Mouse (Mus musculus): ENCODE measurements around the gene Kctd17. TPM values are rescaled to one million over a fixed set of nuclear protein-coding genes. Genes with fewer than 3 reads are reported as not detected.

The Kctd17 gene
- total RNA-seq, 2 experiments from 2014 or later, result 34.6 to 41.4 TPM

DNA sequence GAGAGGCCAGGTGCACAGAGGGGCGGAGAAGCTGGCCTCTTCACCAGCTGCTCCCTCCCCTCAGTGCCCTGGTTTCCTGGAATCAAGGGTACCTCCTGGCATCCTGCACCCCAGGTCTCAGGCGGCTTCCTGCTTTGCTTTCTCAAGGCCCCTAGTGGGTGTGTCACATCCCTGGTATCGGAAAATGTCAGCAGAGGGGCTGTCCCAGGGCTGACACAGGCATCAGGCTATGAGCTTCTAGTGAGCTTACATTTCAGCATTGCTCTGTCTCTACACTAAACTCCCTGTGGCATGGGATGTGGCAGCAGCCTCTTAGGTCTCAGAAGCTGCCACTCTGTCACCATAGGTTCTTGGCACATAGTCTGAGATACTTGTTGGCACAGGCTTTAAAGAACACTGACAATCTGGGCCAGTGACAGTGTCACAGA, 47.3 kb downstream of the Kctd17 start:
- no peak for DNase-seq
- intact Hi-C loops (cut with DNase I; ENCODE audit: low total_unique reads), result no loop called here

DNA sequence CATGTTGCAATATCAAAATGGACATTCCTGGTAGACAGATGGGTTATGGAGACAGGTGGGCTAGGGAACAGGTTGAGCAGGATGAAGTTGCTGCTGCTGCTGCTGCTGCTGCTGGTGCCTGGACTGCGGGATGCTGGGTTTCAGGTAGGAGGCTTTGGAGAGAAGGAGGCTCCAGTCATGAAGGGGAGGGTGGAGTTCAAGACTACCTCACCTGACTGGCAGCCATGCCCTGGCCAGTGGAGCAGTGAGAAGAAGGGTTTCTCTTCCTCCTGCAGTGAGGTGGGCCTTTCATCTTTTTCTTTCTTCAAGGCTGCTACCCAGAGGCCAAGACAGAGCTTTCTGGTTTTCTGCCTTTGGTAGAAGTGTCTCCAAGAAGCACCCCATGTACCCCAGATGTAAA, 48.5 kb downstream of the Kctd17 start:
- DNase-seq, result no peak
- intact Hi-C loops (cut with DNase I; ENCODE audit: low total_unique reads), result no loop called here

DNA sequence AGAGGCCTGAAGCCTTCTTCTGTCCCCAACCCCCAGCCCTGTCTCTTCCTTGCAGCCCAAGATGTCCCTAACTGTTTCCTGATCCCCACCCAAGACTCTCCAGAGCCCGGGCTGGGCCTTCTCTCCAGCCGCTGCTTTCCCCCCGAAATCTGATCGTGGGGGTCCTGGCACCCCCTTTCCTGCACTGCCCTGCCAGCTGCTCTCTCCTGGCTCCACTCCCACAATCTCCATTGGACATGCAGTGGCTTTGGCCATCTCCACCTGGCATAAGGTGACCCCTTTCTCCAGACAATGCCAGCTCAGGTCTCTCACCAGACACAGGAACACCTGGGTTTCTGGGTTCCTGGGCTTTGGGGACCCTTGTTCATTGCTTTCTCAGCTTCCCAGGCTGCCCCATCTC, 49.7 kb downstream of the Kctd17 start:
- DNase-seq, result no peak
- intact Hi-C loops (cut with DNase I; ENCODE audit: low total_unique reads), result no loop called here

DNA sequence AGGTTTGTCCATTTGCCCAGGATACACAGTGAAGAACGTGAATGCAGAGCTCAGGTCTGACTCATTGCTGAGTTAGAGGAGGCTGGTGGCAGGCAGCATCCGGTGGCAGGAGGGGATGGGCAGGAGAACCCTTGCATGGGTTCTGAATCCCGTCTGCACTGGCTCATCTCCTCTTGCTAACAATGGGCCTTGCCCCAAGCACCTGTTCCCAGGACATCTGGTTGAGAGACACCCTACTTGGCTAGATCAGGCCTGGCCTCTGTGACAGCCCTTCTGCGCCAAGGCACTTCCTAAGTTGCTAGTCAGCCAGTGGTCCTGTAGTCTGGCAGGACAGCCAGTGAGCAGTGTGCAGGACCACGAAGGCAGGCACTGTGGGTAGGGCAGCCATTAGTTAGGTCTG, 51.1 kb downstream of the Kctd17 start:
- intact Hi-C loops (cut with DNase I; ENCODE audit: low total_unique reads), result no loop called here
- peak; percentile 44 for DNase-seq

- DNase-seq, result no peak
- intact Hi-C loops (cut with DNase I; ENCODE audit: low total_unique reads), result no loop called here
These were observed 51.7 kb downstream of the Kctd17 start for GRCm38 (mm10) chr15:78480111-78480510.

DNA sequence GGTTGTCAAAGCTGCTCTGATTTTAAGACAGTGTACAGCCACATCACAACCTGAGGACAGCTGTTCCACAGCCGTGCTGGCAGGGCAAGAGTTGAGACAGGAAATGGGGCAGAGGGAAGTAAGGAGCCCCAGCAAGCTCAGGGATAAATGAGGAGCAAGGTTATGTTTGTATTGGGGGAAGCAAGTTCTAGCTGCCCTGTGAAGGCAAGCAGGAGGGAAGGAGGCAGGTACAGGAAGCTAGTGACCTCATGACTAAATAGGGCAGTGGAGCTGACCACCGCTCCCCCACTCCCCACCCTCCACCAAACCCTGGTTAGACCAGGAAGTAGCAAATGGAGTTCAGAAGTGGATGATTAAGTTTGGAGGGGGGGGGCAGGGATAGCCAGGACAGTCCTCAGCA, 52.6 kb downstream of the Kctd17 start:
- intact Hi-C loops (cut with DNase I; ENCODE audit: low total_unique reads), result no loop called here
- no peak for DNase-seq

- peak; percentile 31 for DNase-seq
- intact Hi-C loops (cut with DNase I; ENCODE audit: low total_unique reads), result no loop called here
These were observed 53.2 kb downstream of the Kctd17 start for GRCm38 (mm10) chr15:78481448-78482000.

DNA sequence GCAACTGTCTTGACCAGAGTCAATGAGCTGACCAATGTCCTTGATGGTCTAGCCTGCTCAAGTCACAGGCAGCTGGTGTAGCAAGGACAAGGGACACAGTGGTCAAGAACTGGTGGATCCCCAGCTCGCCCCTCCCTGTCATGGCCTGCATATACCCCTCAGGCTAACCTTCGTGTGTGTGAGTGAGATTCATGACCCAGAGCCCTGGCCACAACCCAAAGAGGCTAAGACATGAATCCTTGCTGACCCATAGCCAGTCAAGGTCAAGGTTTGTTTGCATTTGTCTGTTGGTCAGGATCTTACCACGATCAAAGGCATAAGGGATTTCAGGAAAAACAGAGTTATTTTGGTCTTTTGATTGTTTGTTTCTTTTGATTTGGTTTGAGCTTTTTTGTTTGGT, 54.2 kb downstream of the Kctd17 start:
- intact Hi-C loops (cut with DNase I; ENCODE audit: low total_unique reads), result no loop called here
- no peak for DNase-seq

GRCm38 (mm10) chr15:78483311-78483710, 54.9 kb downstream of the Kctd17 start:
- intact Hi-C loops (cut with DNase I; ENCODE audit: low total_unique reads), result no loop called here
- no peak for DNase-seq

DNA sequence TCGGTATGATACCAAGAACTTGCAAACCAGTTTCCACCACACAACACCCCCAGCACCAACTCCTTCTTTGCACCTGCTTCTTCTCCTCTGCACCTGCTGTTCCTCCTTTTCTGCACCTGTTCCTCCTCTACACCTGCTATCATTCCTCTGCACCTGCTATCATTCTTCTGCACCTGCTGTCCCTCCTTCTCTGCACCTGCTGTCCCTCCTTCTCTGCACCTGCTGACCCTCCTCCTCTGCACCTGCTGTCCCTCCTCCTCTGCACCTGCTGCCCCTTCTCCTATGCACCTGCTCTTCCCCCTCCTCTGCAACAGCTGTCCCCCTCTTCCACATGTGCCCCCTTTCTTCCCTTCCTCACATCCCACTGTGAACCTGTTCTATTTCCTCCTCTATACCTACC, 58.2 kb downstream of the Kctd17 start:
- DNase-seq, result no peak
- intact Hi-C loops (cut with DNase I; ENCODE audit: low total_unique reads), result no loop called here

- intact Hi-C loops (cut with DNase I; ENCODE audit: low total_unique reads), result no loop called here
- no peak for DNase-seq
These were observed 58.7 kb downstream of the Kctd17 start for GRCm38 (mm10) chr15:78487066-78487465.

Other genes starting within 250 kb of the Kctd17 start
- over 10,000 TPM; 19,167 to 21,154 TPM for gene Pvalb, start 222.2 kb upstream of the Kctd17 start, total RNA-seq (2021)
- gene Ncf4, start 183.8 kb upstream of the Kctd17 start, total RNA-seq (2021), result 1 to 10 TPM in 1 of 2 experiments, under 1 TPM in 1; 1.00 to 3.0 TPM
- 1 to 10 TPM in 1 of 2 experiments, under 1 TPM in 1; 0.93 to 1.9 TPM for gene Csf2rb2, start 122.8 kb upstream of the Kctd17 start, total RNA-seq (2021)
- gene Csf2rb, start 102.8 kb upstream of the Kctd17 start, total RNA-seq (2021), result 1 to 10 TPM; 1.1 to 2.1 TPM
- gene Tex33, start 32.7 kb upstream of the Kctd17 start, total RNA-seq (2021), result not detected
- 10 to 100 TPM; 19.6 to 21.2 TPM for gene Tst, start 22.7 kb upstream of the Kctd17 start, total RNA-seq (2021)
- gene Mpst, start 22.1 kb upstream of the Kctd17 start, total RNA-seq (2021), result 10 to 100 TPM; 49.4 to 49.8 TPM
- not detected for gene Tmprss6, start 40.1 kb downstream of the Kctd17 start, total RNA-seq (2021)
- not detected for gene Il2rb, start 66.7 kb downstream of the Kctd17 start, total RNA-seq (2021)
- gene C1qtnf6, start 102.9 kb downstream of the Kctd17 start, total RNA-seq (2021), result 10 to 100 TPM; 36.9 to 40.4 TPM
- under 1 TPM in 1 of 2 experiments, not detected in 1; 0.04 TPM for gene Sstr3, start 116.1 kb downstream of the Kctd17 start, total RNA-seq (2021)
- gene Rac2, start 144.2 kb downstream of the Kctd17 start, total RNA-seq (2021), result 1 to 10 TPM; 1.1 to 2.5 TPM
- gene Cyth4, start 168.5 kb downstream of the Kctd17 start, total RNA-seq (2021), result 1 to 10 TPM; 2.9 to 3.3 TPM